Mouse (Mus musculus) CH12.LX (cell line): Measurements from ENCODE around the gene Tef.

Experiments used
- CHD2 ChIP-seq: IDR thresholded peaks from 2 replicates; pipeline ENCODE4 v1.6.1; 2011; ENCODE audit warnings: low read length, improper control_type of control experiment
- CTCF ChIP-seq, 2 experiments: IDR thresholded peaks in 1 of 2; conservative IDR thresholded peaks in 1 of 2; 2 replicates each; pipeline ENCODE4 v1.5.1; 2011 to 2012; ENCODE audit warnings: low read depth in 2 of 2, low read length in 2 of 2, improper control_type of control experiment in 1 of 2, inconsistent platforms in 1 of 2, mild to moderate bottlenecking in 1 of 2, moderate library complexity in 1 of 2
- E2F4 ChIP-seq: IDR thresholded peaks from 2 replicates; pipeline ENCODE4 v1.6.1; 2011; ENCODE audit warnings: low read depth, low read length, improper control_type of control experiment; ENCODE audit not compliant: insufficient replicate concordance
- ETS1 ChIP-seq: conservative IDR thresholded peaks from 2 replicates; pipeline ENCODE4 v1.6.1; 2012; ENCODE audit warnings: low read depth, mild to moderate bottlenecking, inconsistent platforms, low read length, improper control_type of control experiment, moderate library complexity
- GABPA ChIP-seq: IDR thresholded peaks from 2 replicates; pipeline ENCODE4 v1.6.1; 2012; ENCODE audit warnings: low read depth, low read length, improper control_type of control experiment, inconsistent platforms; ENCODE audit not compliant: insufficient replicate concordance
- JUN ChIP-seq: IDR thresholded peaks from 2 replicates; pipeline ENCODE4 v1.6.1; 2011; ENCODE audit warnings: low read depth, mild to moderate bottlenecking, low read length, improper control_type of control experiment, moderate library complexity; ENCODE audit not compliant: insufficient read depth
- MAX ChIP-seq: IDR thresholded peaks from 2 replicates; pipeline ENCODE4 v1.6.1; 2011; ENCODE audit warnings: low read length, improper control_type of control experiment
- POLR2A ChIP-seq: IDR thresholded peaks from 2 replicates; pipeline ENCODE4 v1.6.1; 2011; ENCODE audit warnings: low read depth, mild to moderate bottlenecking, improper control_type of control experiment, low read length
- RAD21 ChIP-seq: IDR thresholded peaks from 2 replicates; pipeline ENCODE4 v1.6.1; 2011; ENCODE audit warnings: low read depth, mild to moderate bottlenecking, low read length, improper control_type of control experiment, moderate library complexity
- TCF12 ChIP-seq: IDR thresholded peaks from 2 replicates; pipeline ENCODE4 v1.6.1; 2014; ENCODE audit warnings: low read depth, mild to moderate bottlenecking, inconsistent platforms, low read length, improper control_type of control experiment
- ZC3H11A ChIP-seq: IDR thresholded peaks from 2 replicates; pipeline ENCODE4 v1.6.1; 2012; ENCODE audit warnings: low read depth, mild to moderate bottlenecking, inconsistent platforms, low read length, improper control_type of control experiment
- ZKSCAN1 ChIP-seq: IDR thresholded peaks from 2 replicates; pipeline ENCODE4 v1.6.1; 2012; ENCODE audit warnings: low read depth, inconsistent platforms, low read length, improper control_type of control experiment, borderline replicate concordance
- ZMIZ1 ChIP-seq: IDR thresholded peaks from 2 replicates; pipeline ENCODE4 v1.6.1; 2012; ENCODE audit warnings: low read depth, mild to moderate bottlenecking, inconsistent platforms, low read length, improper control_type of control experiment
- ZNF384 ChIP-seq: IDR thresholded peaks from 2 replicates; pipeline ENCODE4 v1.6.1; 2012; ENCODE audit warnings: low read depth, low read length, improper control_type of control experiment, inconsistent platforms

- TF ChIP-seq POLR2A (no peak), RAD21 (no peak), ZMIZ1 (no peak), TCF12 (no peak), CTCF (conservative IDR thresholded peaks at IDR 0.05 in 1 of 2, IDR thresholded peaks at IDR 0.05 in 1 of 2; ENCODE audit: low read depth in 2 of 2, low read length in 2 of 2) (no peak), JUN (no peak), ZNF384 (no peak), ETS1 (no peak), GABPA (no peak), MAX (no peak), E2F4 (no peak), CHD2 (no peak), ZKSCAN1 (no peak), ZC3H11A (no peak)
These were observed 36.6 kb upstream of the Tef start for GRCm38 (mm10) chr15:81765651-81766050.
